Mouse (Mus musculus) neural tube, embryonic 13.5 days (tissue): ENCODE results near the gene Mpped2. TPM values are rescaled to one million over a fixed set of nuclear protein-coding genes. Genes with fewer than 3 reads are reported as not detected.

ENCODE experiments used
- ATAC-seq: fragments of 200-750 bp; cut with Nextera tagmentation; 2 replicates; pipeline ENCODE4 v1.8.0; 2017; ENCODE audit warnings: low read depth, mild to moderate bottlenecking, moderate TSS enrichment, moderate library complexity
- H3K27ac ChIP-seq: fragments of 300-500 bp; sonication (generic); replicated peaks from 2 replicates; pipeline ENCODE4 v1.5.1; 2015; ENCODE audit warnings: moderate library complexity, mild to moderate bottlenecking, inconsistent platforms
- H3K27me3 ChIP-seq: fragments of 300-500 bp; sonication (generic); 2 replicates; pipeline ENCODE4 v1.6.1; 2015; ENCODE audit warnings: mild to moderate bottlenecking, inconsistent platforms
- H3K36me3 ChIP-seq: fragments of 300-500 bp; sonication (generic); 2 replicates; pipeline ENCODE4 v1.6.1; 2015; ENCODE audit warnings: mild to moderate bottlenecking, inconsistent platforms
- H3K4me1 ChIP-seq: fragments of 300-500 bp; sonication (generic); replicated peaks from 2 replicates; pipeline ENCODE4 v1.6.1; 2015; ENCODE audit warnings: inconsistent platforms
- H3K4me2 ChIP-seq: fragments of 300-500 bp; sonication (generic); 2 replicates; pipeline ENCODE4 v1.6.1; 2015; ENCODE audit warnings: inconsistent platforms, mild to moderate bottlenecking, moderate library complexity
- H3K4me3 ChIP-seq: fragments of 300-500 bp; sonication (generic); 2 replicates; pipeline ENCODE4 v1.5.1; 2015; ENCODE audit warnings: mild to moderate bottlenecking, inconsistent platforms
- H3K9ac ChIP-seq: fragments of 300-500 bp; sonication (generic); 2 replicates; pipeline ENCODE4 v1.6.1; 2015; ENCODE audit warnings: moderate library complexity, mild to moderate bottlenecking, inconsistent platforms
- H3K9me3 ChIP-seq: fragments of 300-500 bp; sonication (generic); 2 replicates; pipeline ENCODE4 v1.6.1; 2016; ENCODE audit warnings: inconsistent platforms
- WGBS: fragments of 180-500 bp; shearing (Covaris S2); methylation state at CpG from one replicate; pipeline ENCODE4 v1.1.7; 2015; 5-methylcytosine and 5-hydroxymethylcytosine counted together
- polyA plus RNA-seq: library from polyadenylated mRNA; unstranded; fragments of >200 nt; fragmentation: Nextera tagmentation; extraction: Ambion mirVana; gene quantifications from 2 replicates; pipeline ENCODE4 v1.2.1, GENCODE M21; 2015

Mpped2 gene
- polyA plus RNA-seq, 1 experiment from 2014 or later: 199 TPM

DNA sequence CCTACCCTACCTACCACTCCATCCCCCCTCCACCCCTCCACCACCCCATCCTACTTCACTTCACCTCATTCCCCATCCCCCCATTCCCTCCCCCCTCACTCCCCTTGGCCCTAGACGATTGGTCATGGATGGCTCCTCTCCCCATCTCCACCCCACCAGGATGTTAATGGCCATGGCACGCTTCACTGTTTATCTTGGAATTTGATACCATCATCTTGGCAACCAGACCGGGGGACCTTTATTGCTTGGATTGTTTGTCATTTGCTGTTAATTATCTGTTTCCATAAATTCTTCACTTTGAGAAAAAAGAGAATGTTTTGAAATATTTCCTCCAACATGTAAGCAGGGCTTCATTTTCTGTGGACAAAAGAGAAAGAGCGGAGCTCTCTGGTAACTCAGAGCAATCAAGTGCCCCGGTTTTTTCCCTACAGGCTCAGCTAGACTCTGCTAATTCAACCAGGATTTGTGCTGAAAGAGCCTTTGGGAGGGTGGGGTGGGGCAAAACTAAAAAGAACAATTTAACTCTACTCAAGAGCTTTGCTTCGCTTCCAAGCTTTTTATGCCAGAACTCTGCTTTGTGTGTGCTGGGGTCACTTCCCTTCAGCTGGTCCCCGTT, 17.9 kb downstream of the Mpped2 start:
- Histone ChIP-seq H3K9me3 (no peaks in the 10 kb centered on the region), H3K27me3 (no peaks in the 10 kb centered on the region), H3K27ac (0 out of 2 replicates have a peak overlapping the region, but pooled peaks have one; percentile 18), H3K36me3 (peaks cover 7% of the 10 kb centered on the region; the same call in 1 of the 2 replicates), H3K4me1 (peaks cover 77% of the 10 kb centered on the region), H3K4me3 (no peak overlapping the region), H3K4me2 (no peak overlapping the region), H3K9ac (no peak overlapping the region)
- ATAC-seq: peak; percentile 9; the same call in 1 of the 2 replicates
- 16% methylated on average over 7 of the region's 7 CpGs for WGBS

GRCm38 (mm10) chr2:106711506-106711905, 18.4 kb downstream of the Mpped2 start:
- H3K9me3 ChIP-seq: no peaks in the 10 kb centered on the region
- 56% methylated on average over 6 of the region's 6 CpGs for WGBS
- no peak for ATAC-seq
- no peaks in the 10 kb centered on the region for H3K27me3 ChIP-seq
- 0 out of 2 replicates have a peak overlapping the region, but pooled peaks have one; percentile 18 for H3K27ac ChIP-seq
- no peak overlapping the region for H3K4me2 ChIP-seq
- peaks cover 77% of the 10 kb centered on the region for H3K4me1 ChIP-seq
- no peak overlapping the region for H3K9ac ChIP-seq
- no peak overlapping the region for H3K4me3 ChIP-seq
- H3K36me3 ChIP-seq: peaks cover 7% of the 10 kb centered on the region; the same call in 1 of the 2 replicates

DNA sequence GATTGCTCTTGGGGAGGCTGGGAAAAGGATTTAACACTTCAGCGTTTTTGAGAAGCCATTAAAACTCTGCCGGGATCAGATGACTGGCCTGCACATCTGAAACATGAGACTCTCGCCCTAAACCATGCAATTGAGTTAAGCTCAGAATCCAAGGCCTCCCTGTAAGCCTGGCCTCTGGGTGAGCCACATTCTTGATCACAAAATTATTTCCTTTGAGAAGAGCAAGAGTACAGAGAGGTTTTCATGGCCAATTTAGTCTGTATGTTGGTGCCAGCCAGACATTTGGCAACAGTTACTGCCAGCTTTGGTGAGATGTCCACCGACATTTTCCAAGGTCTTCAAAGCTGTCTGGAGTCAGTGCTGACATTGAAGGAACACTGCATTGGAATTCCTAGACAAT, 20.1 kb downstream of the Mpped2 start:
- Histone ChIP-seq H3K27ac (no peak overlapping the region), H3K4me2 (no peak overlapping the region), H3K36me3 (peaks cover 4% of the 10 kb centered on the region; the same call in 1 of the 2 replicates), H3K9ac (no peak overlapping the region), H3K4me1 (peaks cover 78% of the 10 kb centered on the region), H3K27me3 (no peaks in the 10 kb centered on the region), H3K9me3 (no peaks in the 10 kb centered on the region), H3K4me3 (no peak overlapping the region)
- no peak for ATAC-seq
- 33% methylated on average over 4 of the region's 4 CpGs for WGBS

- H3K4me2 ChIP-seq: peak overlapping the region; percentile 41
- H3K4me3 ChIP-seq: no peak overlapping the region
- H3K9me3 ChIP-seq: no peaks in the 10 kb centered on the region
- H3K36me3 ChIP-seq: no peaks in the 10 kb centered on the region
- no peaks in the 10 kb centered on the region for H3K27me3 ChIP-seq
- peak overlapping the region; percentile 68 for H3K27ac ChIP-seq
- no peak overlapping the region for H3K9ac ChIP-seq
- 18% methylated on average over 10 of the region's 10 CpGs for WGBS
- peak; percentile 83 for ATAC-seq
- H3K4me1 ChIP-seq: peaks cover 94% of the 10 kb centered on the region
Observed at GRCm38 (mm10) chr2:106715674-106716364, 22.8 kb downstream of the Mpped2 start.

- Histone ChIP-seq H3K4me2 (peak overlapping the region; percentile 41), H3K36me3 (no peaks in the 10 kb centered on the region), H3K27ac (peak overlapping the region; percentile 68), H3K27me3 (no peaks in the 10 kb centered on the region), H3K4me3 (no peak overlapping the region), H3K4me1 (peaks cover 94% of the 10 kb centered on the region), H3K9me3 (no peaks in the 10 kb centered on the region), H3K9ac (no peak overlapping the region)
- WGBS: 36% methylated on average over 7 of the region's 7 CpGs
- peak; percentile 40; the same call in 1 of the 2 replicates for ATAC-seq
Observed at GRCm38 (mm10) chr2:106716365-106716717, 23.3 kb downstream of the Mpped2 start.

- Histone ChIP-seq H3K4me2 (no peak overlapping the region), H3K9ac (no peak overlapping the region), H3K36me3 (no peaks in the 10 kb centered on the region), H3K4me1 (peaks cover 91% of the 10 kb centered on the region), H3K4me3 (no peak overlapping the region), H3K27ac (peak overlapping the region; percentile 76), H3K9me3 (no peaks in the 10 kb centered on the region), H3K27me3 (no peaks in the 10 kb centered on the region)
- 87% methylated on average over 5 of the region's 5 CpGs for WGBS
- ATAC-seq: no peak
Observed at GRCm38 (mm10) chr2:106718888-106719287, 25.8 kb downstream of the Mpped2 start.

GRCm38 (mm10) chr2:106719434-106719833, 26.4 kb downstream of the Mpped2 start:
- ATAC-seq: no peak

DNA sequence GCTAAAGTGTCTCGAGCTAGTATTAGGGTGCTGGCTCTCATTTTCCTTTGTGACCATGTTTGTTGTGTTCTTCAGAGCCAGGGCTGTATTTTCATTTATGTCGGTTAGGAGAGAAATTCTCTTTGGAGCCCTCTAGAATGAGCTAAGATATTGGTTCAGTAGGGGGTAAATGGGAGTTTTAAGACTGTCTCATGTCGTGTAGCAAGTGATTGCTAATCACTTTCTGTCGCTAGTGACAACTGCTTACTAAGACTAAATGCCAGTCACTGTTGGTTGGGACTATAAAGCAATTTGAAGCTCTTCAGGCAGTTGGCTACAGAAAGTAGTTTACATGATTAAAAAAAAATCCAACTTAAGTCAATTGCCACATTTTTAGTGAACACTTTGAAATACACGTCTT, 27.6 kb downstream of the Mpped2 start:
- Histone ChIP-seq H3K4me2 (no peak overlapping the region), H3K9me3 (no peaks in the 10 kb centered on the region), H3K27me3 (no peaks in the 10 kb centered on the region), H3K4me3 (no peak overlapping the region), H3K36me3 (peaks cover 6% of the 10 kb centered on the region), H3K9ac (no peak overlapping the region), H3K27ac (peak overlapping the region; percentile 76), H3K4me1 (peaks cover 77% of the 10 kb centered on the region)
- 14% methylated on average over 5 of the region's 5 CpGs for WGBS
- peak; percentile 16; the same call in 1 of the 2 replicates for ATAC-seq

More at GRCm38 (mm10) chr2:106719434-106719833, 26.4 kb downstream of the Mpped2 start:
- H3K9ac ChIP-seq: no peak overlapping the region
- H3K27ac ChIP-seq: peak overlapping the region; percentile 76
- no peaks in the 10 kb centered on the region for H3K9me3 ChIP-seq
- H3K36me3 ChIP-seq: no peaks in the 10 kb centered on the region
- peaks cover 87% of the 10 kb centered on the region for H3K4me1 ChIP-seq
- H3K27me3 ChIP-seq: no peaks in the 10 kb centered on the region
- no peak overlapping the region for H3K4me3 ChIP-seq
- 78% methylated on average over 3 of the region's 3 CpGs for WGBS
- H3K4me2 ChIP-seq: no peak overlapping the region

GRCm38 (mm10) chr2:106722020-106722419, 29.0 kb downstream of the Mpped2 start:
- H3K9me3 ChIP-seq: no peaks in the 10 kb centered on the region
- no peak overlapping the region for H3K4me2 ChIP-seq
- H3K27me3 ChIP-seq: no peaks in the 10 kb centered on the region
- H3K4me3 ChIP-seq: no peak overlapping the region
- H3K36me3 ChIP-seq: peaks cover 16% of the 10 kb centered on the region
- peaks cover 63% of the 10 kb centered on the region for H3K4me1 ChIP-seq
- H3K27ac ChIP-seq: 0 out of 2 replicates have a peak overlapping the region, but pooled peaks have one; percentile 2
- 60% methylated on average over 4 of the region's 4 CpGs for WGBS
- no peak overlapping the region for H3K9ac ChIP-seq
- no peak for ATAC-seq

GRCm38 (mm10) chr2:106729951-106730564, 37.0 kb downstream of the Mpped2 start:
- no peaks in the 10 kb centered on the region for H3K9me3 ChIP-seq
- H3K27me3 ChIP-seq: no peaks in the 10 kb centered on the region
- H3K4me3 ChIP-seq: no peak overlapping the region
- no peak overlapping the region for H3K4me2 ChIP-seq
- 45% methylated on average over 6 of the region's 6 CpGs for WGBS
- peaks cover 54% of the 10 kb centered on the region for H3K4me1 ChIP-seq
- H3K27ac ChIP-seq: peak overlapping the region; percentile 59; the same call in 1 of the 2 replicates
- no peak; the same call in 1 of the 2 replicates for ATAC-seq
- H3K36me3 ChIP-seq: peaks cover 16% of the 10 kb centered on the region
- no peak overlapping the region for H3K9ac ChIP-seq

GRCm38 (mm10) chr2:106730608-106731007, 37.5 kb downstream of the Mpped2 start:
- Histone ChIP-seq H3K4me1 (peaks cover 60% of the 10 kb centered on the region), H3K27ac (peak overlapping the region; percentile 59), H3K36me3 (peaks cover 10% of the 10 kb centered on the region), H3K4me3 (no peak overlapping the region), H3K9me3 (no peaks in the 10 kb centered on the region), H3K9ac (no peak overlapping the region), H3K4me2 (no peak overlapping the region), H3K27me3 (no peaks in the 10 kb centered on the region)
- WGBS: 46% methylated on average over 8 of the region's 8 CpGs
- ATAC-seq: peak; percentile 48

DNA sequence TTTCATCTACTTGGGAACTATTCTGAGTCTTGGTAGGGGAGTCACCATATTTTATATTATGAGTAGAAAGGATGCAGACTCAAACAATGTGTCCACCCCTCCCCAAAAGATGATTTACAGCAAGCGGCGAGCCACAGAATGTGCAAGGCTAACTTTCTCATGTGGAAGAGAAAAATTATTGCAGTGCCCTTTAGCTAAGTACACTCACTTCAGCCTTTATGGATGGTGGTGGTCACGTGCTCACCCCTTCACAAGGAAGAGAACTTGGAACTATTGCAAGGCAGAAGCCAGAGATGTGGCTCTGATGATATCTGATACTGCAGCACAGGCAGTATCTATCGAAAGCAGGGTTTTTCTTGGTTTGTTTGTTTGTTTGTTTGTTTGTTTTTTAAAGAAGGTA, 38.4 kb downstream of the Mpped2 start:
- Histone ChIP-seq H3K36me3 (peaks cover 3% of the 10 kb centered on the region), H3K27ac (no peak overlapping the region; the same call in 1 of the 2 replicates), H3K9me3 (no peaks in the 10 kb centered on the region), H3K27me3 (no peaks in the 10 kb centered on the region), H3K9ac (no peak overlapping the region), H3K4me1 (peaks cover 68% of the 10 kb centered on the region), H3K4me3 (no peak overlapping the region), H3K4me2 (no peak overlapping the region)
- no peak for ATAC-seq
- WGBS: 88% methylated on average over 4 of the region's 4 CpGs
